Mouse (Mus musculus): Measurements from ENCODE around the gene Mxra7. TPM values are rescaled to one million over a fixed set of nuclear protein-coding genes. Genes with fewer than 3 reads are reported as not detected.

Gene Mxra7
- 70.1 and 172 TPM in 2 replicates for polyA plus RNA-seq (2012; rRNA removed)

GRCm38 (mm10) chr11:116827534-116828165 lies at the start of gene Mxra7:
Mxra7 (minus strand) TSS chr11:116828046.
- TF ChIP-seq CTCF (IDR thresholded peaks at IDR 0.05; ENCODE audit: insufficient read depth, low read length), result no peak
- peak; percentile 69; the same call in 1 of the 2 replicates for TF ChIP-seq POLR2A (IDR thresholded peaks at IDR 0.05; ENCODE audit: borderline replicate concordance, extremely low read depth, low read depth, low read length)
- 1% methylated on average over 69 of the region's 71 CpGs for whole genome bisulfite sequencing
- Histone ChIP-seq H3K4me1 (ENCODE audit: control insufficient read depth, insufficient read depth, low read length) (peaks cover 9% of the 10 kb centered on the region), H3K4me3 (replicated peaks; ENCODE audit: extremely low read depth, low read depth, low read length) (peak within 1 kb of the TSS; percentile 75)
- peak; percentile 86 for DNase-seq

DNA sequence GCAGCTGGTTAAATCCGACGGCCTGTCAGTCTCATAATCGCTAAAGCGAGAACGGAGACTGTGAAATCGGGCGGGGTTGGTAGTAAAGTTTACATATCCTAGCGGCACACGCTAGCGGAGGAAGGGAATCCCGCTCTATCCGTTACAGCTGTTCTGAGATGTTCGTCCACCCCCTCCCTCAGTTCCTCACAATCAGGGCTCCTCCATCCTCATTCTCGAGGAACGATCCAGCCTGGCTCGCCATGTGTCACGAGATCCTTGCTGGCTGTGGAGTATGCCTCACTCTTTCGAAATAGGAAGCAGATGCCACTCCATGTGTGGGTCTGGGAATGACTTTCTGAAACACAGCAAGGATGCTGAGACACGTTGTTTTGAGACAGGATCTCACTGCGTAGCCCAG lies 46.1 kb upstream of the Mxra7 start:
- WGBS, result 87% methylated on average over 20 of the region's 20 CpGs
- no peak for DNase-seq
- H3K4me1 ChIP-seq (ENCODE audit: control insufficient read depth, insufficient read depth, low read length), result no peaks in the 10 kb centered on the region
- H3K4me3 ChIP-seq (replicated peaks; ENCODE audit: extremely low read depth, low read depth, low read length), result no peak overlapping the region
- TF ChIP-seq CTCF (IDR thresholded peaks at IDR 0.05; ENCODE audit: insufficient read depth, low read length) (no peak), POLR2A (IDR thresholded peaks at IDR 0.05; ENCODE audit: borderline replicate concordance, extremely low read depth, low read depth, low read length) (no peak)

- 87% methylated on average over 9 of the region's 9 CpGs for WGBS
- H3K4me1 ChIP-seq (ENCODE audit: control insufficient read depth, insufficient read depth, low read length), result no peaks in the 10 kb centered on the region
- DNase-seq, result no peak
- no peak overlapping the region for H3K4me3 ChIP-seq (replicated peaks; ENCODE audit: extremely low read depth, low read depth, low read length)
- no peak for TF ChIP-seq CTCF (IDR thresholded peaks at IDR 0.05; ENCODE audit: insufficient read depth, low read length)
- no peak for TF ChIP-seq POLR2A (IDR thresholded peaks at IDR 0.05; ENCODE audit: borderline replicate concordance, extremely low read depth, low read depth, low read length)
Measured at GRCm38 (mm10) chr11:116871538-116871937, 43.7 kb upstream of the Mxra7 start.

- Histone ChIP-seq H3K4me3 (replicated peaks; ENCODE audit: extremely low read depth, low read depth, low read length) (no peak overlapping the region), H3K4me1 (ENCODE audit: control insufficient read depth, insufficient read depth, low read length) (no peaks in the 10 kb centered on the region)
- 70% methylated on average over 4 of the region's 4 CpGs for WGBS
- DNase-seq, result no peak
- TF ChIP-seq POLR2A (IDR thresholded peaks at IDR 0.05; ENCODE audit: borderline replicate concordance, extremely low read depth, low read depth, low read length) (no peak), CTCF (IDR thresholded peaks at IDR 0.05; ENCODE audit: insufficient read depth, low read length) (no peak)
Measured at GRCm38 (mm10) chr11:116869641-116870040, 41.8 kb upstream of the Mxra7 start.

DNA sequence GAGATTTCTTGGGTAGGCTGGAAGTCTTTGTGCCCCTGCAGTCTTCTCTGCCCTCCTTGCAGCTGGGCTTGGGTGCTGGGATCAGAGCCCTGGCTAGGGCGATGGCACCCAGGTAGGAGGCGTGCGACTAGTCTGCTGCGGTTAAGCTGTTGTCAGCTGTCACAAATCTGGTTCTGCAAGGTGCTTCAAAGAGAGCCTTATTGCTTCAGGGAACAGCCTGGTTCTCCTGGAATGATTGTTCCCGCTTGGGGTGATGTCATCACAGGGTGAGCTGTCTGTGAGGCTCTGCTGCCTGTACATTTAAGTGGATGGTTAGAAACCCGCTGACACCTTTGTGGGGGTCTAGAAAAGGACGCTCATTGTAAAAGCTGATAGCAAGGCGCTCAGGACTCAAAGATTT lies 41.4 kb upstream of the Mxra7 start:
- Histone ChIP-seq H3K4me3 (replicated peaks; ENCODE audit: extremely low read depth, low read depth, low read length) (no peak overlapping the region), H3K4me1 (ENCODE audit: control insufficient read depth, insufficient read depth, low read length) (no peaks in the 10 kb centered on the region)
- TF ChIP-seq POLR2A (IDR thresholded peaks at IDR 0.05; ENCODE audit: borderline replicate concordance, extremely low read depth, low read depth, low read length) (no peak), CTCF (IDR thresholded peaks at IDR 0.05; ENCODE audit: insufficient read depth, low read length) (no peak)
- 67% methylated on average over 8 of the region's 8 CpGs for WGBS
- no peak for DNase-seq

GRCm38 (mm10) chr11:116868129-116868528 lies 40.3 kb upstream of the Mxra7 start:
- Histone ChIP-seq H3K4me1 (ENCODE audit: control insufficient read depth, insufficient read depth, low read length) (no peaks in the 10 kb centered on the region), H3K4me3 (replicated peaks; ENCODE audit: extremely low read depth, low read depth, low read length) (no peak overlapping the region)
- TF ChIP-seq CTCF (IDR thresholded peaks at IDR 0.05; ENCODE audit: insufficient read depth, low read length) (no peak), POLR2A (IDR thresholded peaks at IDR 0.05; ENCODE audit: borderline replicate concordance, extremely low read depth, low read depth, low read length) (no peak)
- DNase-seq, result no peak
- 63% methylated on average over 3 of the region's 3 CpGs for WGBS

GRCm38 (mm10) chr11:116865945-116866585 lies 38.2 kb upstream of the Mxra7 start:
- no peak overlapping the region for H3K4me3 ChIP-seq (replicated peaks; ENCODE audit: extremely low read depth, low read depth, low read length)
- no peak for TF ChIP-seq POLR2A (IDR thresholded peaks at IDR 0.05; ENCODE audit: borderline replicate concordance, extremely low read depth, low read depth, low read length)
- no peak for TF ChIP-seq CTCF (IDR thresholded peaks at IDR 0.05; ENCODE audit: insufficient read depth, low read length)
- H3K4me1 ChIP-seq (ENCODE audit: control insufficient read depth, insufficient read depth, low read length), result no peaks in the 10 kb centered on the region
- no peak for DNase-seq
- 70% methylated on average over 12 of the region's 12 CpGs for WGBS

DNA sequence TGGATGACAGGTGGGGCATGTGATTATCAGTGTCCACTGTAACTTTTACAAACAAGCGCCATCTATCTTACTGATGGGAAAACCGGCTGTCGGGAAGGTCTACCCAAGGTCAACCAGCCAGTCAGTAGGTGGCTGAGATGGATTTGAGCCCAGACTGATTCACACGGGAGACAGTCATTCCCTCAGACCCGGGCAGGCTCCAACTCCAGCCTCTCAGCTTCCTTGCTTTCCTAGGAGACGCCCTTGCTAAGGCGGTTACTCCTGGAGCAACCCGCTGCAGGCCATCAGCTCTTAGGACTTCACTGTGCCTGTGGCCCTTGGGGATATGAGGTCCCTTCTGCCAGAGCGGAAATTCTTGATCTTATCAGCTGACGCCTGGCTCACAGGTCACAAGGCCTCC lies 36.6 kb upstream of the Mxra7 start:
- no peak for TF ChIP-seq POLR2A (IDR thresholded peaks at IDR 0.05; ENCODE audit: borderline replicate concordance, extremely low read depth, low read depth, low read length)
- no peak for TF ChIP-seq CTCF (IDR thresholded peaks at IDR 0.05; ENCODE audit: insufficient read depth, low read length)
- Histone ChIP-seq H3K4me3 (replicated peaks; ENCODE audit: extremely low read depth, low read depth, low read length) (no peak overlapping the region), H3K4me1 (ENCODE audit: control insufficient read depth, insufficient read depth, low read length) (no peaks in the 10 kb centered on the region)
- 52% methylated on average over 10 of the region's 10 CpGs for WGBS
- DNase-seq, result no peak

GRCm38 (mm10) chr11:116857183-116857850 lies 29.5 kb upstream of the Mxra7 start:
- Histone ChIP-seq H3K4me3 (replicated peaks; ENCODE audit: extremely low read depth, low read depth, low read length) (no peak overlapping the region), H3K4me1 (ENCODE audit: control insufficient read depth, insufficient read depth, low read length) (peaks cover 7% of the 10 kb centered on the region; the same call in 1 of the 2 replicates)
- WGBS, result 65% methylated on average over 12 of the region's 12 CpGs
- DNase-seq, result no peak
- TF ChIP-seq POLR2A (IDR thresholded peaks at IDR 0.05; ENCODE audit: borderline replicate concordance, extremely low read depth, low read depth, low read length) (no peak), CTCF (IDR thresholded peaks at IDR 0.05; ENCODE audit: insufficient read depth, low read length) (no peak)
